Mouse (Mus musculus) CD4-positive naive resting alpha-beta T cell, adult 76 days (primary cell): ENCODE results near the gene Xpo6. TPM values are rescaled to one million over a fixed set of nuclear protein-coding genes. Genes with fewer than 3 reads are reported as not detected.

Experiments
- total RNA-seq: library from RNA; stranded (reverse); gene quantifications from one replicate; pipeline ENCODE4 v1.2.4, GENCODE M21; 2023

Gene Xpo6
- total RNA-seq: 226 TPM

DNA sequence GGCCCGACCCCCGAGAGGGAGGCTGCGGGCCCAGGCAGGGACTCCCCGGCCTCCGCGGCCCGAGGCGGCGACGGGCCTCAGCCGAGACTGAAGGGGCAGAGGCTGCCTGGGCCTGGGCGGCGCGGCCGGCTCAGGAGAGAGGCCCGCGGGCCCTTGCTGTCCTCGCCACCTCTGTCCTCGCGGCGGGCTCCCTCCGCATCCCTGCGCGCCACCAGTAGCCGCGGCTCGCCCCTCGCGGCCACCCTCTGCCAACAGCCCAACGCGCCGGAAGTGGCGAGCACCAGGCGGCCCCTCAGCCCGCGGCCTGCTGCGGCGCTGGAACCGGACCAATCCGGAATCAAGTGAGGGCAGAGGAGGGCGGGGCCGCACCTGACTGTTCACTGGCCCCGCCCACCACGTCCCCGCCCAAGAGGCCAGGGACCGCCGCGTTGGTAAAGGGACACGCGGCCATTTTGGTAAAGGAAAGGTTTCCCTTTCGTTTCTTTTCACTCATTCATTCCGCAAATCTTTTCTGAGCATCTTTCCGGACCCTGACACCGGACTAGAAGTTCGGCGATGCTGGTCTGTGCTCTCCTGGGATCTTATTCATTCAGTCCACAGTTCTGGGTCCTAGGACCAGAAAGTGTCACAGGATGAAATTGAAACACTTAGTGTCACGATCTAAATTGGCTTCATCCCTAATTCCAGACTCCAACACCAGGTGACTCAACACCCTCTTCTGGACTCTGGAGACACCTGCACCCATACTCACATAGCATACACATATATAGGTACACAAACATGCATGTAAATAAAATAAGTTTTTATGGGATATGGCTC, at the start of gene Xpo6:
Xpo6 (minus strand) TSS at position 324 of the 819 bp plus-strand sequence.

DNA sequence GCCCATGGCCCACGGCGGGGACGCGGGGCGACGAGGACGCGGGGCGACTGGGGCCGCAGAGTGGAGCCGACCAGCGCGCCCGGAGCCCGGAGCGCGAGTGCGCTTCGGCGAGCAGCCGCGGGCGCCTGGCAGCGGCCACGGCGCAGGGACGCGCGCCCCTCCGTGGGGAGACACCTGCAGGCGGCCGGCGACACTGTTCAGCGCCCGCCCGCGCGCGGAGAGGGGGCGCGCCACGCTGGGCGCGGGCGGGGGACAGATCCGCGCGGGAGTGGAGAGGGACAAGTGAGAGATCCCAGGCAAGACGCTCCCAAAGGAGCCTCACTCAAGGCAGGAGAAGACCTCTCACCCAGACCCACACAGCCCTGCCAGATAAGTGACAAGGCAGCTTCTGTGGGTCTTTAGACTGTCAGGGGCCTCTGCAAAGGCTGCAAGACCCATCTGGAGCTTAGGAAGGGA, 118.0 kb downstream of the Xpo6 start, which contains the start of gene Gsg1l:
Gsg1l (minus strand) TSS at position 126 of the 456 bp plus-strand sequence.

Other genes with a start within 250 kb of the Xpo6 start
- gene Gsg1l, start 118.1 kb downstream of the Xpo6 start, total RNA-seq: not detected
- gene Sbk1, start 72.1 kb upstream of the Xpo6 start, total RNA-seq: 43.1 TPM
- gene Lat, start 169.1 kb upstream of the Xpo6 start, total RNA-seq: 637 TPM
- gene Spns1, start 176.9 kb upstream of the Xpo6 start, total RNA-seq: 56.5 TPM
- 17.0 TPM for gene Nfatc2ip, start 196.2 kb upstream of the Xpo6 start, total RNA-seq
- gene Cd19, start 214.4 kb upstream of the Xpo6 start, total RNA-seq: 69.0 TPM
- 44.7 TPM for gene Rabep2, start 228.3 kb upstream of the Xpo6 start, total RNA-seq